Mouse (Mus musculus): ENCODE data around the gene Scaf4. TPM values are rescaled to one million over a fixed set of nuclear protein-coding genes. Genes with fewer than 3 reads are reported as not detected.

Scaf4 gene
- total and polyA plus RNA-seq, 2 experiments from 2014 or later = 9.5 to 15.7 TPM

- DNase-seq (ENCODE audit: low spot score) (no peak), ATAC-seq (ENCODE audit: insufficient read depth, low read depth) (no peak)
- Histone ChIP-seq H3K4me1 (ENCODE audit: control insufficient read depth, insufficient read depth) (peaks cover 49% of the 10 kb centered on the region), H3K4me3 (ENCODE audit: low read depth, low read length) (no peak overlapping the region), H3K4me2 (ENCODE audit: low read depth, low read length) (no peak overlapping the region), H3K9me3 (replicated peaks; ENCODE audit: control insufficient read depth, low read length) (no peaks in the 10 kb centered on the region), H3K9ac (replicated peaks; ENCODE audit: low read depth, low read length) (no peak overlapping the region), H3K27ac (ENCODE audit: low read depth) (no peak overlapping the region), H3K36me3 (replicated peaks; ENCODE audit: control insufficient read depth, insufficient read depth, low read length) (no peaks in the 10 kb centered on the region), H3K27me3 (ENCODE audit: control insufficient read depth, insufficient read depth, low read length) (no peaks in the 10 kb centered on the region)
- 54% methylated on average over 5 of the region's 5 CpGs for WGBS
- TF ChIP-seq CTCF (IDR thresholded peaks at IDR 0.05; ENCODE audit: low read depth) = no peak
- TF ChIP-seq EP300 (IDR thresholded peaks at IDR 0.05; ENCODE audit: low read depth) = no peak
Observed at GRCm38 (mm10) chr16:90280989-90281388, 3.3 kb downstream of the Scaf4 start.

- TF ChIP-seq CTCF (IDR thresholded peaks at IDR 0.05; ENCODE audit: low read depth) (no peak), EP300 (IDR thresholded peaks at IDR 0.05; ENCODE audit: low read depth) (no peak)
- Histone ChIP-seq H3K36me3 (replicated peaks; ENCODE audit: control insufficient read depth, insufficient read depth, low read length) (no peaks in the 10 kb centered on the region), H3K27me3 (ENCODE audit: control insufficient read depth, insufficient read depth, low read length) (no peaks in the 10 kb centered on the region), H3K4me3 (ENCODE audit: low read depth, low read length) (no peak overlapping the region), H3K9me3 (replicated peaks; ENCODE audit: control insufficient read depth, low read length) (no peaks in the 10 kb centered on the region), H3K27ac (ENCODE audit: low read depth) (no peak overlapping the region), H3K9ac (replicated peaks; ENCODE audit: low read depth, low read length) (no peak overlapping the region), H3K4me2 (ENCODE audit: low read depth, low read length) (no peak overlapping the region), H3K4me1 (ENCODE audit: control insufficient read depth, insufficient read depth) (peaks cover 51% of the 10 kb centered on the region)
- DNase-seq (ENCODE audit: low spot score) = no peak
- no peak for ATAC-seq (ENCODE audit: insufficient read depth, low read depth)
- 57% methylated on average over 2 of the region's 2 CpGs for WGBS
Observed at GRCm38 (mm10) chr16:90280515-90280914, 3.8 kb downstream of the Scaf4 start.

- Histone ChIP-seq H3K4me1 (ENCODE audit: control insufficient read depth, insufficient read depth) (peaks cover 46% of the 10 kb centered on the region), H3K9me3 (replicated peaks; ENCODE audit: control insufficient read depth, low read length) (no peaks in the 10 kb centered on the region), H3K4me3 (ENCODE audit: low read depth, low read length) (no peak overlapping the region), H3K4me2 (ENCODE audit: low read depth, low read length) (0 out of 2 replicates have a peak overlapping the region, but pooled peaks have one; percentile 0), H3K9ac (replicated peaks; ENCODE audit: low read depth, low read length) (no peak overlapping the region), H3K36me3 (replicated peaks; ENCODE audit: control insufficient read depth, insufficient read depth, low read length) (no peaks in the 10 kb centered on the region), H3K27me3 (ENCODE audit: control insufficient read depth, insufficient read depth, low read length) (no peaks in the 10 kb centered on the region), H3K27ac (ENCODE audit: low read depth) (no peak overlapping the region)
- DNase-seq (ENCODE audit: low spot score) (no peak), ATAC-seq (ENCODE audit: insufficient read depth, low read depth) (no peak)
- 10% methylated on average over 6 of the region's 6 CpGs for WGBS
- TF ChIP-seq EP300 (IDR thresholded peaks at IDR 0.05; ENCODE audit: low read depth) (no peak), CTCF (IDR thresholded peaks at IDR 0.05; ENCODE audit: low read depth) (no peak)
Observed at GRCm38 (mm10) chr16:90279058-90279457, 5.2 kb downstream of the Scaf4 start.

- Histone ChIP-seq H3K4me2 (ENCODE audit: low read depth, low read length) (no peak overlapping the region), H3K9me3 (replicated peaks; ENCODE audit: control insufficient read depth, low read length) (no peaks in the 10 kb centered on the region), H3K4me1 (ENCODE audit: control insufficient read depth, insufficient read depth) (peaks cover 23% of the 10 kb centered on the region), H3K27me3 (ENCODE audit: control insufficient read depth, insufficient read depth, low read length) (no peaks in the 10 kb centered on the region), H3K4me3 (ENCODE audit: low read depth, low read length) (no peak overlapping the region), H3K9ac (replicated peaks; ENCODE audit: low read depth, low read length) (no peak overlapping the region), H3K27ac (ENCODE audit: low read depth) (no peak overlapping the region), H3K36me3 (replicated peaks; ENCODE audit: control insufficient read depth, insufficient read depth, low read length) (no peaks in the 10 kb centered on the region)
- WGBS = 51% methylated on average over 6 of the region's 6 CpGs
- TF ChIP-seq CTCF (IDR thresholded peaks at IDR 0.05; ENCODE audit: low read depth) (no peak), EP300 (IDR thresholded peaks at IDR 0.05; ENCODE audit: low read depth) (no peak)
- DNase-seq (ENCODE audit: low spot score) (no peak), ATAC-seq (ENCODE audit: insufficient read depth, low read depth) (no peak)
Observed at GRCm38 (mm10) chr16:90275521-90275920, 8.8 kb downstream of the Scaf4 start.

GRCm38 (mm10) chr16:90266581-90266980, 17.7 kb downstream of the Scaf4 start:
- no peaks in the 10 kb centered on the region for H3K27me3 ChIP-seq (ENCODE audit: control insufficient read depth, insufficient read depth, low read length)
- H3K36me3 ChIP-seq (replicated peaks; ENCODE audit: control insufficient read depth, insufficient read depth, low read length) = 0 out of 2 replicates have a peak, but pooled peaks cover 4% of the 10 kb centered on the region
- H3K9ac ChIP-seq (replicated peaks; ENCODE audit: low read depth, low read length) = no peak overlapping the region
- H3K4me1 ChIP-seq (ENCODE audit: control insufficient read depth, insufficient read depth) = peaks cover 29% of the 10 kb centered on the region
- no peak overlapping the region for H3K4me3 ChIP-seq (ENCODE audit: low read depth, low read length)
- no peak overlapping the region for H3K27ac ChIP-seq (ENCODE audit: low read depth)
- TF ChIP-seq CTCF (IDR thresholded peaks at IDR 0.05; ENCODE audit: low read depth) (no peak), EP300 (IDR thresholded peaks at IDR 0.05; ENCODE audit: low read depth) (no peak)
- no peaks in the 10 kb centered on the region for H3K9me3 ChIP-seq (replicated peaks; ENCODE audit: control insufficient read depth, low read length)
- peak; percentile 51 for DNase-seq (ENCODE audit: low spot score)
- 0% methylated on average over 1 of the region's 1 CpGs for WGBS
- no peak for ATAC-seq (ENCODE audit: insufficient read depth, low read depth)
- no peak overlapping the region for H3K4me2 ChIP-seq (ENCODE audit: low read depth, low read length)

- Histone ChIP-seq H3K36me3 (replicated peaks; ENCODE audit: control insufficient read depth, insufficient read depth, low read length) (0 out of 2 replicates have a peak, but pooled peaks cover 18% of the 10 kb centered on the region), H3K4me1 (ENCODE audit: control insufficient read depth, insufficient read depth) (peaks cover 29% of the 10 kb centered on the region), H3K4me3 (ENCODE audit: low read depth, low read length) (no peak overlapping the region), H3K4me2 (ENCODE audit: low read depth, low read length) (no peak overlapping the region), H3K27ac (ENCODE audit: low read depth) (no peak overlapping the region), H3K27me3 (ENCODE audit: control insufficient read depth, insufficient read depth, low read length) (no peaks in the 10 kb centered on the region), H3K9me3 (replicated peaks; ENCODE audit: control insufficient read depth, low read length) (no peaks in the 10 kb centered on the region), H3K9ac (replicated peaks; ENCODE audit: low read depth, low read length) (no peak overlapping the region)
- ATAC-seq (ENCODE audit: insufficient read depth, low read depth) (no peak), DNase-seq (ENCODE audit: low spot score) (no peak)
- TF ChIP-seq CTCF (IDR thresholded peaks at IDR 0.05; ENCODE audit: low read depth) (no peak), EP300 (IDR thresholded peaks at IDR 0.05; ENCODE audit: low read depth) (no peak)
- WGBS = 35% methylated on average over 1 of the region's 1 CpGs
Observed at GRCm38 (mm10) chr16:90265106-90265505, 19.2 kb downstream of the Scaf4 start.
